Mouse (Mus musculus): Measurements from ENCODE around the gene Fbh1.
"Not testable (repeated sequence)": the region's sequence is repeated elsewhere in the genome, so short reads cannot be mapped to it uniquely, and the experiment has no call there.

Gene Fbh1

DNA sequence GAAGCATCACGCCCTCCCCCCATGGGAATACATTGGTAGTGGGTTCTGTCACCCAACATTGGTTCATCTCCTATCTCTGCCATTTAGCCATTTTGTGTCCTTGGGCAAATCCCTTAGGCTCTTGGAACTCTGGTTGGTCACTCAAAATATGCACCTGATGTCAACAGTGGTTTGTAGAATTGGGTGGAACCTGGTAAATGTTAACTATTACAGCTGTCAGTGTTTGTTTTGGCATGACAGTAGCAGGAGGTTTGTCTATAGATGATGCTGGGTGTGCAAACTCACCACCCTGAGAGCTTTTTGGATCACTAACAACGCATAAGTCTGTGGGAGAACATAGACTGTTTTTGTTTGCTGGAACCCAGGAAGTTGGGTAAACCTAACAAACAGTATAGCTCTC, 58.8 kb downstream of the Fbh1 start:
- no peak for DNase-seq (ENCODE audit: low spot score)

DNA sequence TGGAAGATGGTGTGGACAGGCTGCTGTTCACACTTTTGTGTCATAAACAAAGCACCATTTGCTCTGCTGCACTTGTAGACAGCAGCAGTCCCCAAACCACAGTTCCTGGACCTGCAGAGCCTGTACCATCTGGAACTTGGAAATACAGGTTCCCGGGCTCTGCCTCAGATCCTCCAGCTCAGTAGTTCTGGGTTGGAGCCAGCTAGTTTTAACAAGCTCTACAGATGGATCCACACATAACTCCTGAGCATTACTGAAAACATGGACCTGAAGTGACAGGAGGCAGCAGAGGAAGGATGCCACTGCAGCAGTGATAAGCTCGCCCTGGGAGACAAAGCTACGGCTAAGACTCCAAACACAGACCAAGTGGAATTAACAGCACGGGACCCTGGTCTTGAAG, 62.8 kb downstream of the Fbh1 start:
- peak; percentile 15 for DNase-seq (ENCODE audit: low spot score)

DNA sequence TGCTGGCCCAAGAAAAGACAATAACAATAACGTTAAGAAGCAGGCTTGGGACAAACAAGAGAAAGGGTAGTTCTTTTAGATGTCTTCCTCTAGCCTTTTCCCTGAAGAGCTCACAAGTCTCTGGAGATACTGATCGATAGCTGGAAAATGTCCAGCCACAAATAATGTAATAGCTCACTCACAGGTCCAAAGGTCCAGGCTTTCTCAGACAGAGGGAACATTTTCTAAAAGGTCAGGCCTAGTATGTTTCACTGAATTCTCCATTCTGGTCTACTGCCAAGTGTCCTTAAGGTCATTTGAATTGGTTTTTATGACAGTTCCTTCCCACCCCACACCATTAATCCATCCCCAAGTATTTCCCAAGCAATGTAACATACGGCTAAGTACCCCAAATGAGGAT, 64.4 kb downstream of the Fbh1 start:
- DNase-seq (ENCODE audit: low spot score) = no peak

DNA sequence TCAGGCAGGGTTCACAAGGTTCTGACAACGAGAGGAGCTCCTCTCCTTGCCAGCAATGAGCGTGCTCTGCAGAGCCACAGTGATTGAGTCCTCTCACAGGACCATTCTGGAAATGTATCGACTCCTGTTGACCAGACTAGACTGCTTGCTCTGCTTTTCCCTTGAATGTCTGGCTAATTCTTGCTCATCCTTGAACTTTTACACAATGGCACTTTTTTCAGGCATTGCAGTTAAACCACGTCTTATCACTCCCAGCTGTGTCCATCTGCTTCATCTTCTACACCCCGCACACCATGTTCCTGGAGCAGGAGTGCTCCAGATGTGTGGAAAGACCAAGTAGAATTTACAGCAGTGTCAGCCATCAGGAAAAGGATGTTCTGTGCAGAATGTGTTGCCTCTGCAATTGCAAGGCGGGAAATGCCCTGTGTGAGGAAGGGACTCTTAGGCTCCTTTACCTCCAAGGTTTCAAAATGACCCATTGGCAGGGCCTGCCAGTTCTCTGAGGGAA, 64.8 kb downstream of the Fbh1 start:
- no peak for DNase-seq (ENCODE audit: low spot score)

DNA sequence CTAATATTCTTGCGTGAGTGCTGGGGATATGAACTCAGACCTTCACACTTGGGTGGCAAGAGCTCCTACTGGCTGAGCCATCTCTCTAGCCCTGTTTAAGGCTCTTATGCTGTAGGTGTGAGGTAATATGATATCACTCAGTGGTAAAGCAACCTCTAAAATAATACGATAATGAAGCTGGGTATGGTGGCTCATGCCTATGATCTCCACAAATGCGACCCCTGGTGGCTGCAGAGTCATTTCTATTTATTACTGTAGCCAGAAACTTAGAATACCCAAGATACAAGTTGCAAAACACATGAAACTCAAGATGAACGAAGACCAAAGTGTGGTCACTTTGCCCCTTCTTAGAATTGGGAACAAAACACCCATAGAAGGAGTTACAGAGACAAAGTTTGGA, 67.3 kb downstream of the Fbh1 start:
- DNase-seq (ENCODE audit: low spot score) = not testable (repeated sequence)

DNA sequence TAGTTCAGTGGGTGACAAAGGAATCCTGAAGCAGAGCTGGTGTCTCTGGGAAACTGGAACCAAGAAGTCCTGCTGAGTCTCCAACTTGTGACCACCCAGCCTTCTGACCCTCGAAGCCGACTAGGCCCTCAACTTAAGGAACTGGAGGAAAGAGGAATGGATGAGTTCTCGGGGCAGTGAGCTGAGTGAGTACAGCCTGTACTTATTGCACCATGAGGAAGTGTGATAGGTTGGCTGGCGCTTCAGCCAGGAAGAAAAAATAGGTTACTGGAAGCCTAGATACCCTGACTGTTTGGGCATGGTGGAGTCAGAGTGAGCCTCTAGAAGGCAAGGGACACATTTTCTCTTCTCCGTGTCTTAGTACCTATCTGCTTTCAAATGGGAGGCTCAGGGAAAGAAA, 68.8 kb downstream of the Fbh1 start:
- no peak for DNase-seq (ENCODE audit: low spot score)

DNA sequence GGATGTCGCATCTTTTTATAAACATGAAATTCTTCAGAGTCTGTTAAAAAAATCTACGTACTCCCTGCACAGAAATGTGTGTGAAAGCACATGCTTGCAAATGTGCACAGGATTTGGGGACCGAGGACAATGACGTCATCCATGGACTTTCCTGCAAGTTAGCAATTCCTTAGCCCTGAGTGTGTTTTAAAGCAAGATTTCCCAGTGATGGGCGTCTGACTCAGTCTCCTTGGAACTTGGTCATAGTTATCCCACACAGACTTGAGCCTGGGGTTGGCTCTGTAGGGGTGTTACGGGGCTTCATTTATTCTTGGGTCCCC, 70.7 kb downstream of the Fbh1 start:
- no peak for DNase-seq (ENCODE audit: low spot score)

DNA sequence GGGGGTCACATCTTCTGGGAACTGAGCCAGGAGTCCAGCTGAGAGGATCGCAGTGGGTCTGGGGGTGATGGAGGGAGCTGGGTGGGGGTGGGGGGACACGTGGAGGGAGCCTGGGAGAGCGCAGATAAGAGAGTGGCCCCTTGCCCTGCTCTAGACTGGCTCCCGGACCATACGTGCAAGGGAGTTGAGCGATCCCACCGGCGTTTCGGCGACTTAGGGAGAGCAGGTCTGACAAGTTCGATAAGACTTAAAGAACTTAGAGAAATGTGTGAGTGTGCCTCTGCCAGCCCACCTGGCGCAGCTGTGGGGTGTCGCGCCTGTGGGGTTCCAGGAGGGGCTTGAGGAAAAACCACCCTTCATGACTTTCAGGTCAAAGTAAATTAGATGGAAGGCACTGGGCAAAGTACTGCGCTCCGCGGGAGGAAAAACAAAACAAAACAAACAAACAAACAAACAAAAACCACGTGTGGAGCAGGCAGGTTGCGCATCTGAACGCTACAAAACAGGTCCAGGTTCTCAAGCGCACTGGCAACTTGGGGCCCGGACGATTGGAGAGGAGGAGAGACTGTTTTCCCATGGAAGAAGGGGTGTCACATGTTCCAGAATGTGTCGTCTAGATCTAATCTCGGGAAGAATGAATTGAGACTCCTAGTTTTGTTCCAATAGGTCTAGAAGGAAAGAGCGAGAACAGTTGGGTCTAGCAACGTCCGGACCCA, 71.2 kb downstream of the Fbh1 start:
- DNase-seq (ENCODE audit: low spot score) = no peak

DNA sequence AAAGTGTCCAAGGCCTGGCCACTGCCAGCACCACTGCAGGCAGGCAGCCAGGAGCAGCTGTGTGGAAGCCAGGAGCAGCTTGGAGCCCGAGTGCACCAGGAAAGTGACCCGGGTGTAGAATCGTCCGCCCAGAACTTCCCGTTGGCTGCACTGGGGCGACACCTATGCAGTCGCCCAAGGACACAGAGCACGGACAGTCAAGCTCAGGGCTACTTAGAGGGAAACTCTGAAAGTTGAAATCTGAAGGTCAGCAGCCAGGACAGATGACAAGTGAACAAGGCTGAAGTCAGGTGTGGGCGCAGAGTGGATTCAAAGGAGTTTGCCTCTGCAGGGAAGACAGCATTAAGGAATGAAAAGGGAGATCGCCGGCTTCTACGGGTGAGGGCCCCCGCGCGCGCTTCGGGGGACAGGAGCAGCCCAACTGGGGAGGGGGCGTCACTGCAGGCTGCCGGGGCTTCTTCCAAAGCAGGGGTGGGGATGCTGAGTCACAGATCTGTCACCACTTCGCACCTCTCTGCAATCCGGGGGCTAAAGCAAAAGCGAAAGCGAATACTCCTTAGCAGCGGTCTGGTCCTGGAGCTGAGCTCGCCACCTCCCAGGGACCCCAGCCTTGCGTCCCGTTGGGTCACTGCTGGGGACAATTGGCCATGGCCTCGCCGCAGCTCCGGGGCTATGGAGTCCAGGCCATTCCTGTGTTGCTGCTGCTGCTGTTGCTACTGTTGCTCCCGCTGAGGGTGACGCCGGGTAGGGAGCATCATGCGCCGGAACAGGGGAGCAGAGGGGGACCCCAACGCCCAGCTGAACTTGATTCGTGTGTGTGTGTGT, 72.0 kb downstream of the Fbh1 start, which contains the start of gene Il15ra:
TSS of gene Il15ra (plus strand) at position 90 of the 825 bp plus-strand sequence.
- DNase-seq (ENCODE audit: low spot score) = no peak

DNA sequence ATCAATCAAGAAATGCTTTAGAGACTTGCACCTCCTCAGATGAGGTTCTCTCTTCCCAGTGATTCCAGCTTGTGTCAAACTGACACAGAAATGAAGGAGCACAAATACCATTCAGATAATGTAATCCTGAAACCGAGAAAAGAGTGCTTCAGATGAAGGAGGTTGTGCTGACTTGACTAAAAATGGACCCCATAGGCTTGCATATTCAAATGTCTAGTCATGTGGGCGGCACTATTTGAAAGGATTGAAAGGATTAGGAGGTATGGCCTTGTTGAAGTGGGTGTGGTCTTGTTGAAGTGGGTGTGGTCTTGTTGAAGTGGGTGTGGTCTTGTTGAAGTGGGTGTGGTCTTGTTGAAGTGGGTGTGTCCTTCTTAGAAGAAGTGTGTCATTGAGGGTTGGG, 77.5 kb downstream of the Fbh1 start:
- no peak for DNase-seq (ENCODE audit: low spot score)

DNA sequence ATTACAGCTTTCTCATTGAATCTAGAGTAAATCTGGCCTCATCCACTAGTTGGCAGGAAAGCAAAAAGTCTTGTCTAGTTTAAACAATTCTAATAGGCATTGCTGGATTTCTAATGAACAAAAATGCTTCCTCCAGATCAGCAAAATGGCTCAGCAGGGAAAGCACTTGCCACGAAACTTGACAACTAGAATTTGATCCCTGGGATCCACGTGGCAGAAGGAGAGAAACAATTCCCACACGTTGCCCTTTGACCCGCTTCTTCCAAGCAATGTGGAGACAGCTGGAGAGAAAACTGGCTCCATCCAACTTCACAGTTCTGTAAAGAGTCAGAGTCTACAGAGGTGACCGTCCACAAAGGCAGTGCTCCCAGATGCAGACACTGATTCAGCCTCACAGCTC, 78.4 kb downstream of the Fbh1 start:
- no peak for DNase-seq (ENCODE audit: low spot score)

DNA sequence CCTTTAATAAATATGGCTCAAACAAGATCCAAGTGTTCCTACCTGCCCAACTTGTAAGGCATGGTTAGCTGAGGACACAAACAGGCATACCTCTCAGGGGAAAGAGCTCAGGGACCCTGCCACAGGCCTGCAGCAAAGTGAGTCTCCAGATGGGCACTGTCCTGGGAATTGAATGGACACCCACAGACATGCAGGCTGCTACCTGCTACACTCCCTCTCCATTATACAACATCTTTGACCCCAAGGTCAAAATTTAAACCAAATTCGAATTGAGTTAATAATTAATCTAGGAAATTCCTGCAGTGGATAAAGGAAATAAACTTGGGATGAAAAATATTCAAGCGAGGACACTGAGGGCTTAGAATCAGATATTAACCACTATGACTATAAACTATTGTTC, 81.5 kb downstream of the Fbh1 start:
- DNase-seq (ENCODE audit: low spot score) = no peak

DNA sequence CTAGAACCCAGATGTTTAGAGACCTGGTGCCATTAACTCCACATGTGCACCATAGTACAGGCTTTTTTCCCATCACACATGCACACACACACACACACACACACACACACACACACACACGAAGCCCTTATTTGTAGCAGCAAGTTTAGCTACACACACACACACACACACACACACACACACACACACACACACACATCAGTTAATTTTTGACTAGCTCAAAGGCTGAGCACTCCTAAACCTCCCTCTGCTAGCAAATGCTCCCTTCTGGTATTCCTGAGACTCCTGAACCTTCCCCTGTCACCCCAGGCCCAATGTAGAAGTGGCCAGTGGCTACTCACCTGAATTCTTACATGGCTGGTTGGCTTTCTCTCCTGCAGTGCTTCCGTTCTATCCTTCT, 83.3 kb downstream of the Fbh1 start:
- DNase-seq (ENCODE audit: low spot score) = no peak

DNA sequence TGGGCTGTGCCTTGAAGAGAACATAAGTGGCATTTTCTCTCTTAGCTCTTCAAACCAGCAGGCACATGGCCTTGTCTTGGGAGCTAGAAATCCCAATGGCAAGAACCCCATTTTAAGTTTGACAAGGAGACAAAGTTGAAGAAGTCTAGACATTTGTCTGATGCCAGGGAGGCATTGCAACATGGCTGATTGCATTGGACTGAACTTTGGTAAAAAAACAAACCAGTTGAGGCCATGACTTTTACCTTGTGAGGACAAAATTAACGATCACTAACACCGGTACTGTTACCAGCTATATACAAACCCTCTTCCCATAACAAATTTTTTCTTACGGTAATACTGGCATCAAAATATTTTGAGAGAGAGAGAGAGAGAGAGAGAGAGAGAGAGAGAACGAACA, 84.0 kb downstream of the Fbh1 start:
- no peak for DNase-seq (ENCODE audit: low spot score)
